Mouse (Mus musculus) kidney, postnatal 0 days (tissue): ENCODE data around the gene Cdk6. TPM values are rescaled to one million over a fixed set of nuclear protein-coding genes. Genes with fewer than 3 reads are reported as not detected.

Experiments used
- ATAC-seq: fragments of 200-750 bp; cut with Nextera tagmentation; replicated peaks from 2 replicates; pipeline ENCODE4 v1.8.0; 2017; ENCODE audit warnings: low read depth, moderate number of reproducible peaks, moderate TSS enrichment, moderate library complexity; ENCODE audit not compliant: low FRiP score
- DNase-seq: peaks from one replicate; pipeline ENCODE4 v3.0.0-alpha.2; 2016; ENCODE audit warnings: low spot score
- H3K27ac ChIP-seq: fragments of 300-500 bp; sonication (generic); 2 replicates; pipeline ENCODE4 v1.5.1; 2014; ENCODE audit warnings: mild to moderate bottlenecking
- H3K27me3 ChIP-seq: fragments of 300-500 bp; sonication (generic); 2 replicates; pipeline ENCODE4 v1.6.1; 2014; ENCODE audit warnings: low read length, mixed read lengths; ENCODE audit not compliant: insufficient read depth
- H3K36me3 ChIP-seq: fragments of 300-500 bp; sonication (generic); 2 replicates; pipeline ENCODE4 v1.6.1; 2014; ENCODE audit warnings: low read length, mixed read lengths; ENCODE audit not compliant: insufficient read depth
- H3K4me1 ChIP-seq: fragments of 300-500 bp; sonication (generic); replicated peaks from 2 replicates; pipeline ENCODE4 v1.6.1; 2014; ENCODE audit warnings: antibody characterized with exemption, low read length, mixed read lengths; ENCODE audit not compliant: insufficient read depth
- H3K4me2 ChIP-seq: fragments of 300-500 bp; sonication (generic); 2 replicates; pipeline ENCODE4 v1.6.1; 2014; ENCODE audit warnings: mild to moderate bottlenecking, low read length, moderate library complexity, mixed read lengths
- H3K4me3 ChIP-seq: fragments of 300-500 bp; sonication (generic); replicated peaks from 2 replicates; pipeline ENCODE4 v1.5.1; 2014; ENCODE audit warnings: low read depth, low read length
- H3K9ac ChIP-seq: fragments of 300-500 bp; sonication (generic); 2 replicates; pipeline ENCODE4 v1.6.1; 2014; ENCODE audit warnings: low read depth, low read length
- H3K9me3 ChIP-seq: fragments of 300-500 bp; sonication (generic); replicated peaks from 2 replicates; pipeline ENCODE4 v1.6.1; 2016; ENCODE audit warnings: low read length, inconsistent platforms, mixed read lengths
- CTCF ChIP-seq: IDR thresholded peaks from 2 replicates; pipeline ENCODE4 v1.5.1; 2016; ENCODE audit warnings: antibody characterized with exemption, low read depth, mild to moderate bottlenecking, moderate library complexity
- WGBS: fragments of 180-500 bp; shearing (Covaris S2); extraction: QIAGEN DNeasy Blood & Tissue Kit; methylation state at CpG from one replicate; pipeline ENCODE4 v1.1.7; 2014; 5-methylcytosine and 5-hydroxymethylcytosine counted together
- polyA plus RNA-seq: library from polyadenylated mRNA; unstranded; fragments of >200 nt; fragmentation: Nextera tagmentation; extraction: Ambion mirVana; gene quantifications from 2 replicates; pipeline ENCODE4 v1.2.1, GENCODE M21; 2015

Cdk6 gene
- polyA plus RNA-seq, 1 experiment from 2014 or later = 20.1 TPM

- no peak for TF ChIP-seq CTCF
- no peaks in the 10 kb centered on the region for H3K4me1 ChIP-seq
- H3K9me3 ChIP-seq = no peaks in the 10 kb centered on the region
- H3K27me3 ChIP-seq = no peaks in the 10 kb centered on the region
- H3K4me3 ChIP-seq = no peak overlapping the region
- no peak for ATAC-seq
- no peak overlapping the region for H3K27ac ChIP-seq
- no peak overlapping the region for H3K9ac ChIP-seq
- DNase-seq = no peak
- H3K4me2 ChIP-seq = no peak overlapping the region
- WGBS = 70% methylated on average over 13 of the region's 13 CpGs
- no peaks in the 10 kb centered on the region for H3K36me3 ChIP-seq
These were observed 41.2 kb downstream of the Cdk6 start for GRCm38 (mm10) chr5:3382343-3383040.

- no peak overlapping the region for H3K4me2 ChIP-seq
- no peaks in the 10 kb centered on the region for H3K36me3 ChIP-seq
- no peak overlapping the region for H3K4me3 ChIP-seq
- H3K27me3 ChIP-seq = no peaks in the 10 kb centered on the region
- ATAC-seq = no peak
- H3K9me3 ChIP-seq = no peaks in the 10 kb centered on the region
- no peak for TF ChIP-seq CTCF
- DNase-seq = no peak
- no peak overlapping the region for H3K27ac ChIP-seq
- H3K9ac ChIP-seq = no peak overlapping the region
- WGBS = 73% methylated on average over 3 of the region's 3 CpGs
- no peaks in the 10 kb centered on the region for H3K4me1 ChIP-seq
These were observed 42.3 kb downstream of the Cdk6 start for GRCm38 (mm10) chr5:3383547-3383946.

GRCm38 (mm10) chr5:3385078-3385477 is 43.8 kb downstream of the Cdk6 start:
- no peak overlapping the region for H3K4me3 ChIP-seq
- ATAC-seq (no peak; the same call in 1 of the 2 replicates), DNase-seq (no peak)
- no peak overlapping the region for H3K9ac ChIP-seq
- H3K4me2 ChIP-seq = no peak overlapping the region
- H3K27ac ChIP-seq = no peak overlapping the region
- H3K4me1 ChIP-seq = no peaks in the 10 kb centered on the region
- no peaks in the 10 kb centered on the region for H3K9me3 ChIP-seq
- 67% methylated on average over 1 of the region's 1 CpGs for WGBS
- no peaks in the 10 kb centered on the region for H3K27me3 ChIP-seq
- H3K36me3 ChIP-seq = no peaks in the 10 kb centered on the region
- TF ChIP-seq CTCF = no peak

- H3K4me3 ChIP-seq = no peak overlapping the region
- no peak for ATAC-seq
- H3K9ac ChIP-seq = no peak overlapping the region
- peak; percentile 39 for DNase-seq
- H3K36me3 ChIP-seq = no peaks in the 10 kb centered on the region
- no peaks in the 10 kb centered on the region for H3K27me3 ChIP-seq
- no peaks in the 10 kb centered on the region for H3K9me3 ChIP-seq
- WGBS = 70% methylated on average over 7 of the region's 7 CpGs
- H3K4me1 ChIP-seq = no peaks in the 10 kb centered on the region
- no peak overlapping the region for H3K4me2 ChIP-seq
- H3K27ac ChIP-seq = no peak overlapping the region
- no peak for TF ChIP-seq CTCF
These were observed 44.9 kb downstream of the Cdk6 start for GRCm38 (mm10) chr5:3386021-3386730.

GRCm38 (mm10) chr5:3386731-3387087 is 45.4 kb downstream of the Cdk6 start:
- 25% methylated on average over 4 of the region's 4 CpGs for WGBS
- DNase-seq (peak; percentile 31), ATAC-seq (no peak)
- no peak overlapping the region for H3K4me2 ChIP-seq
- no peak for TF ChIP-seq CTCF
- H3K9ac ChIP-seq = no peak overlapping the region
- H3K27me3 ChIP-seq = no peaks in the 10 kb centered on the region
- H3K4me1 ChIP-seq = no peaks in the 10 kb centered on the region
- no peaks in the 10 kb centered on the region for H3K36me3 ChIP-seq
- H3K9me3 ChIP-seq = no peaks in the 10 kb centered on the region
- no peak overlapping the region for H3K4me3 ChIP-seq
- H3K27ac ChIP-seq = no peak overlapping the region

- H3K27me3 ChIP-seq = no peaks in the 10 kb centered on the region
- H3K36me3 ChIP-seq = no peaks in the 10 kb centered on the region
- TF ChIP-seq CTCF = no peak
- no peak for ATAC-seq
- WGBS = 48% methylated on average over 5 of the region's 5 CpGs
- no peaks in the 10 kb centered on the region for H3K4me1 ChIP-seq
- no peak overlapping the region for H3K27ac ChIP-seq
- H3K4me3 ChIP-seq = no peak overlapping the region
- H3K4me2 ChIP-seq = no peak overlapping the region
- no peak overlapping the region for H3K9ac ChIP-seq
- no peak for DNase-seq
- no peaks in the 10 kb centered on the region for H3K9me3 ChIP-seq
These were observed 45.9 kb downstream of the Cdk6 start for GRCm38 (mm10) chr5:3387138-3387537.
